Mouse (Mus musculus): ENCODE data around the gene Taf15. TPM values are rescaled to one million over a fixed set of nuclear protein-coding genes. Genes with fewer than 3 reads are reported as not detected.

Taf15 gene
- polyA plus RNA-seq, 1 experiment from 2014 or later = 8.3 TPM

DNA sequence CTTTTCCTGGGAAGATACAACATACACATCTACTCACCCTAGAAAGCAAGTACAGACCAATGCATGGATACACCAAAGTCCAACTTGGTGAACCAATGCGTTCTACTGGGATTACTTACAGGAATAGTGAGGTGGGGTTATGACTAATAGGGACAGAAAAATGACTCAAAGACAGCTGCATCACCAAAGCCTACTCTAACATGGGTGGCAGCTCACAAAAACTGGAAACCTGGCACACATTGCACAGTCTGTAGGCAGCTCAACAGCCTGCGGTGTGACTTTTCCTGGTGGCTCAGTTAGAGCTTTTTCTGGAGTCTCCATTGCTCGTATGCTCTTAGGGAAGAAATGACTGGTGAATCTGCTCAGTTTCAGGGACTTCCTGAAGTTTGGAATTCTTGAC is 4.1 kb upstream of the Taf15 start:
- Histone ChIP-seq H3K27ac (ENCODE audit: low read length) (no peak overlapping the region), H3K9me3 (replicated peaks; ENCODE audit: control insufficient read depth, low read length) (peaks cover 4% of the 10 kb centered on the region), H3K9ac (ENCODE audit: low read length) (no peak overlapping the region), H3K4me1 (ENCODE audit: control insufficient read depth, insufficient read depth, low read length) (peaks cover 38% of the 10 kb centered on the region), H3K4me2 (ENCODE audit: low read depth, low read length) (no peak overlapping the region), H3K36me3 (ENCODE audit: control insufficient read depth, insufficient read depth) (no peaks in the 10 kb centered on the region), H3K4me3 (ENCODE audit: low read length) (no peak overlapping the region), H3K27me3 (ENCODE audit: control insufficient read depth, insufficient read depth, low read length) (peaks cover 9% of the 10 kb centered on the region)
- no peak for ATAC-seq (replicated peaks; ENCODE audit: extremely low read depth, insufficient read depth, low FRiP score)
- 90% methylated on average over 3 of the region's 3 CpGs for WGBS

DNA sequence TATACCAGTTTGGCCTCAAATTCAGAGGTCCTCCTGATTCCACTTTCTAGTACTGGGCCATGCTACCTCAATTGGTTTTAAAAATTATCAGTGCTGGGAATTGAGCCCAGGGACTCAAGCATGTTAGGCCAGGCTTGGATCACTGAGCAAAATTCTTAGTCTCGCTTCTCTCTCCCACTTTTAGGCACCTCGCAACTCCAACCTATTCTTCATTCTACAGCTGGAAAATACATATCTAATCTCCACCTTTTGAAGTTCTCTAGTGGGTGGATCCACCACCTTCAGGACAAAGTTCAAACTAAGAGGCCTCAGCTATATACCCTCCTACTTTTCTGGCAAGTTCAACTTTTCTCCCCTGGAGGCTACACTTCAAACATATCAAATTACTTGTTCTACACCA is 1.1 kb upstream of the Taf15 start:
- H3K36me3 ChIP-seq (ENCODE audit: control insufficient read depth, insufficient read depth) = no peaks in the 10 kb centered on the region
- H3K4me1 ChIP-seq (ENCODE audit: control insufficient read depth, insufficient read depth, low read length) = peaks cover 31% of the 10 kb centered on the region
- H3K27ac ChIP-seq (ENCODE audit: low read length) = no peak overlapping the region
- H3K9ac ChIP-seq (ENCODE audit: low read length) = no peak overlapping the region; the same call in 1 of the 2 replicates
- H3K4me2 ChIP-seq (ENCODE audit: low read depth, low read length) = peak overlapping the region; percentile 67; the same call in 1 of the 2 replicates
- no peak overlapping the region for H3K4me3 ChIP-seq (ENCODE audit: low read length)
- no peak for ATAC-seq (replicated peaks; ENCODE audit: extremely low read depth, insufficient read depth, low FRiP score)
- 76% methylated on average over 2 of the region's 2 CpGs for WGBS
- no peaks in the 10 kb centered on the region for H3K27me3 ChIP-seq (ENCODE audit: control insufficient read depth, insufficient read depth, low read length)
- peaks cover 4% of the 10 kb centered on the region for H3K9me3 ChIP-seq (replicated peaks; ENCODE audit: control insufficient read depth, low read length)

DNA sequence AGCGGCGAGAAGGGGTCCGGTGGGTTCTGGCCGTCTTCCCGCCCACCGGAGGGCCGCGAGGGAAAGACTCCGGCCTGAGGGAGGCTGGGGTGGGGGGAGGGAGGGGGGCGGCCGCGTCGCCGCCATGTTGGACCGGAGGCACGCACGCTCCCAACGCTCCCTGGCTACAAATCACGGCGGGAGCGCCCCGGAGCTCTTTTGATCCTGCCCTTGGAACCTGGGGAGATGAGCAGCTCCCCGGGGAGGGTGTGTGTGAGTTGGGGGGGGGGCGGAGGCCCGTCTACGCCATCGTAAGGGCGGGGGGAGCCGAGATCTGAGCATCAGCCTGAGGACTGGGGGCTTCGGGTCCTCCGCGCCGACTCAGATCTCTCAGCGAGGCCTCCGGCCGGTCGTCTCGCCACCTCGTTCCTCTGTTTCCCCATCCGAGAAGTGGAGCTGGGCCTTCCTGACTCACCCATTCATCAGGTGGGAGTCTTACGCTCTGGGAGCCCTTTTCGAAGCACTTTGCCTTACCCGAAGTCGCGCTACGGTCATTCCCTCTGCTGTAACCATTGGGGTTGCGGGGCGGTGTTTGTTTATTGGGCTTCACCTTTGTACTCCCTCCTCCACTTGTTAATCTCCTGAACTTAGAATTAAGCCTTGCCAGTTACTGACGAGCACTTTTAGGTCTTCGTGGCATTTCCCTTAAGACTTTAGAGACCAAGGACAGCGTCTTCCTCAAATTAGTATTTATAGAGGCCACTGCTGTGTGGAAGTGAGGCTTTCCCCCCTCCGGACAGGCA is 540 bp downstream of the Taf15 start:
- WGBS = under 1% methylated on average over 45 of the region's 52 CpGs
- no peaks in the 10 kb centered on the region for H3K36me3 ChIP-seq (ENCODE audit: control insufficient read depth, insufficient read depth)
- ATAC-seq (replicated peaks; ENCODE audit: extremely low read depth, insufficient read depth, low FRiP score) = peak; percentile 78

DNA sequence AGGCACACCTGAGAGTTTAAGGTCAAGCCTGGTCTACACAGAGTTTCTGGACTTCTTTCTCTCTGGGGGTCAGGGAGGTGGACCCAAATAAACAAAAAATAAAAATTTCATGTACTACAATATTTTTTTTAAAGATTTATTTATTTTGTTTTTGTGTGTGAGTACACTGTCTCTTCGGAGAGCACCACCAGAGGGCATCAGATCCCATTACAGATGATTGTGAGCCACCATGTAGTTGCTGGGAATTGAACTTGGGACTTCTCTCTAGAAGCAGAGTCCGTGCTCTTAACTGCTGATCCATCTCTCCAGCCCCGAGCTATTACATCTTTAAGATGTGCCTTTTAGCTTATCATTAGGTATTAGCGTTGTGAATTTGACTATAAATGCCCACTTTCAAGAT is 18.6 kb downstream of the Taf15 start:
- no peak overlapping the region for H3K4me3 ChIP-seq (ENCODE audit: low read length)
- H3K4me2 ChIP-seq (ENCODE audit: low read depth, low read length) = no peak overlapping the region
- ATAC-seq (replicated peaks; ENCODE audit: extremely low read depth, insufficient read depth, low FRiP score) = no peak
- 84% methylated on average over 4 of the region's 4 CpGs for WGBS
- H3K4me1 ChIP-seq (ENCODE audit: control insufficient read depth, insufficient read depth, low read length) = no peaks in the 10 kb centered on the region
- H3K27me3 ChIP-seq (ENCODE audit: control insufficient read depth, insufficient read depth, low read length) = no peaks in the 10 kb centered on the region
- no peak overlapping the region for H3K27ac ChIP-seq (ENCODE audit: low read length)
- no peaks in the 10 kb centered on the region for H3K9me3 ChIP-seq (replicated peaks; ENCODE audit: control insufficient read depth, low read length)
- H3K9ac ChIP-seq (ENCODE audit: low read length) = no peak overlapping the region
- peaks cover 14% of the 10 kb centered on the region for H3K36me3 ChIP-seq (ENCODE audit: control insufficient read depth, insufficient read depth)

More for the DNA sequence above, 540 bp downstream of the Taf15 start:
- H3K9me3 ChIP-seq (replicated peaks; ENCODE audit: control insufficient read depth, low read length) = peaks cover 4% of the 10 kb centered on the region
- no peaks in the 10 kb centered on the region for H3K27me3 ChIP-seq (ENCODE audit: control insufficient read depth, insufficient read depth, low read length)
- H3K4me2 ChIP-seq (ENCODE audit: low read depth, low read length) = peak overlapping the region; percentile 79
- peak overlapping the region; percentile 93 for H3K9ac ChIP-seq (ENCODE audit: low read length)
- H3K4me3 ChIP-seq (ENCODE audit: low read length) = peak overlapping the region; percentile 81
- peaks cover 27% of the 10 kb centered on the region for H3K4me1 ChIP-seq (ENCODE audit: control insufficient read depth, insufficient read depth, low read length)
- peak overlapping the region; percentile 92 for H3K27ac ChIP-seq (ENCODE audit: low read length)

DNA sequence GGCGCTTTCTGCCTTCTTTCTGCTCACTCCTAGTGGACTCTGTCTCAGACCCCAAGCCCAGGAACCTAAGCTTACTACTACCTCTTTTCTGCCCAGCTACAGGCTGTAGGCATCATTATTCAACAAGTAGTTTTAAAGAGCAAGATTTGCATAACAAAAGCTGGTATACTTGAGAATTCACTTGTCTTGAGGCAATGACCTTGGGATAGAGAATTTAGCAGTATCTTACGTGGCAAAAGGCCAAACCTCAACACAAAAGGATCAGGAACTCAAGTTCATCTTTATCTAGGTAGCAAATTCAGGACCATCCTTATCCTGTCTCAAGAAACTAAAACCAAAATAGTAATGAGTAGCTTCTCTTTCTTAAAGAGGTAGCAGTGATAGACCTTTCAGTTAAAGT is 22.7 kb downstream of the Taf15 start:
- 89% methylated on average over 2 of the region's 2 CpGs for WGBS
- no peaks in the 10 kb centered on the region for H3K9me3 ChIP-seq (replicated peaks; ENCODE audit: control insufficient read depth, low read length)
- H3K4me2 ChIP-seq (ENCODE audit: low read depth, low read length) = no peak overlapping the region
- peaks cover 6% of the 10 kb centered on the region; the same call in 1 of the 2 replicates for H3K36me3 ChIP-seq (ENCODE audit: control insufficient read depth, insufficient read depth)
- H3K4me3 ChIP-seq (ENCODE audit: low read length) = no peak overlapping the region
- no peaks in the 10 kb centered on the region for H3K27me3 ChIP-seq (ENCODE audit: control insufficient read depth, insufficient read depth, low read length)
- H3K9ac ChIP-seq (ENCODE audit: low read length) = no peak overlapping the region
- no peak overlapping the region for H3K27ac ChIP-seq (ENCODE audit: low read length)
- ATAC-seq (replicated peaks; ENCODE audit: extremely low read depth, insufficient read depth, low FRiP score) = no peak
- no peaks in the 10 kb centered on the region for H3K4me1 ChIP-seq (ENCODE audit: control insufficient read depth, insufficient read depth, low read length)

DNA sequence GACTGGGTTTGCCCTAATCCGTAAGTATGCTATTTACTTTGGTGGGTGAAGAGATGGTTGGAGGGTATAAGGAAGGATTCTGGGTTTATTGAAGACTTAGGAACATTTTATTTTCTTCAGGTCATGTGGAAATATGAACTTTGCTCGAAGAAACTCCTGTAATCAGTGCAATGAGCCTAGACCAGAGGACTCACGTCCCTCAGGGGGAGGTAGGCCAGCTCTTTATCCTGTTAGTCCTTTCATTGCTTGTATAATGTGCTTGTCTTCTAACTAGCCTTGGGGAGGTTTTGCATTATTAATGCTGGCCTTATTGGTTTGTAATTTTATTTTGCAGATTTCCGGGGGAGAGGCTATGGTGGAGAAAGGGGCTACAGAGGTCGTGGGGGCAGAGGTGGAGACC is 31.4 kb downstream of the Taf15 start:
- Histone ChIP-seq H3K4me3 (ENCODE audit: low read length) (no peak overlapping the region), H3K4me2 (ENCODE audit: low read depth, low read length) (no peak overlapping the region), H3K27ac (ENCODE audit: low read length) (no peak overlapping the region), H3K27me3 (ENCODE audit: control insufficient read depth, insufficient read depth, low read length) (no peaks in the 10 kb centered on the region), H3K4me1 (ENCODE audit: control insufficient read depth, insufficient read depth, low read length) (peaks cover 6% of the 10 kb centered on the region; the same call in 1 of the 2 replicates), H3K9me3 (replicated peaks; ENCODE audit: control insufficient read depth, low read length) (no peaks in the 10 kb centered on the region), H3K9ac (ENCODE audit: low read length) (no peak overlapping the region), H3K36me3 (ENCODE audit: control insufficient read depth, insufficient read depth) (peaks cover 34% of the 10 kb centered on the region)
- 90% methylated on average over 5 of the region's 5 CpGs for WGBS
- no peak for ATAC-seq (replicated peaks; ENCODE audit: extremely low read depth, insufficient read depth, low FRiP score)

DNA sequence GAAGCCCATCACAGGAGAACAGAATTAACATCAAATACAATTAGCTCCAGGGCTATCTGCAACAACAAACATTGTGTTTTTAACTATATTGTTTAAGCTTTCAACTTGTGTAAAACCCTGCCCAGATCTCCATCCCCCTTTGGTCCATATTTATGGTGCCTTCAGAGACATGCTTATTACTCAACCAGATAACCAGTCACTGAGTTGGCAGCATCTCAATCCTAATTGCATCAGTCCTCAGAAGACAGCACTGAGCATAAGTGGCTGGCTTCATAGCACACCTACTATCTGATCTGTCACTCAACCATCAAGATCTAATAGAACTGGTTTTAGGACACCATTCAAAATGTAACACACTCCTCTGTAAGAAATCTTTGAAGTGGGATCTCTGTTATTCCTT is 36.6 kb downstream of the Taf15 start:
- Histone ChIP-seq H3K4me3 (ENCODE audit: low read length) (no peak overlapping the region), H3K9me3 (replicated peaks; ENCODE audit: control insufficient read depth, low read length) (no peaks in the 10 kb centered on the region), H3K9ac (ENCODE audit: low read length) (no peak overlapping the region), H3K4me1 (ENCODE audit: control insufficient read depth, insufficient read depth, low read length) (peaks cover 6% of the 10 kb centered on the region; the same call in 1 of the 2 replicates), H3K36me3 (ENCODE audit: control insufficient read depth, insufficient read depth) (peaks cover 9% of the 10 kb centered on the region), H3K4me2 (ENCODE audit: low read depth, low read length) (no peak overlapping the region), H3K27ac (ENCODE audit: low read length) (no peak overlapping the region), H3K27me3 (ENCODE audit: control insufficient read depth, insufficient read depth, low read length) (no peaks in the 10 kb centered on the region)
- ATAC-seq (replicated peaks; ENCODE audit: extremely low read depth, insufficient read depth, low FRiP score) = no peak

DNA sequence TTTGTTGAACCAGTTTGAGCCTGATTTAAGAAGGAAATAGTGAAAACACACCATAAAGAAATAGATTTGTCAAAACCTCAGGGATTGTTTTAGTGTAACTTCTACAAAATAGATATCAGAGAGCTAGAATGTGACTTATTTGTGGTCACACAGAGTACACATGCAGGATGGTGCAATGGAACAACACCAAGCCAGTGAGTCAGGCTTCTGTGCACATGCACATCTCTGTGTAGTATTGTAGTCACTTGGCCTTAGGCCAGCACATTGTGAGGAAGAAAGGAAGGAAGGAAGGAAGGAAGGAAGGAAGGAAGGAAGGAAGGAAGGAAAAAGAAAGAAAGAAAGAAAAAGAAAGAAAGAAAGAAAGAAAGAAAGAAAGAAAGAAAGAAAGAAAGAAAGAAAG is 44.3 kb downstream of the Taf15 start:
- Histone ChIP-seq H3K9ac (ENCODE audit: low read length) (no peak overlapping the region), H3K4me3 (ENCODE audit: low read length) (no peak overlapping the region), H3K4me1 (ENCODE audit: control insufficient read depth, insufficient read depth, low read length) (no peaks in the 10 kb centered on the region), H3K4me2 (ENCODE audit: low read depth, low read length) (no peak overlapping the region), H3K36me3 (ENCODE audit: control insufficient read depth, insufficient read depth) (no peaks in the 10 kb centered on the region), H3K9me3 (replicated peaks; ENCODE audit: control insufficient read depth, low read length) (no peaks in the 10 kb centered on the region), H3K27me3 (ENCODE audit: control insufficient read depth, insufficient read depth, low read length) (no peaks in the 10 kb centered on the region; the same call in 1 of the 2 replicates), H3K27ac (ENCODE audit: low read length) (no peak overlapping the region)
- ATAC-seq (replicated peaks; ENCODE audit: extremely low read depth, insufficient read depth, low FRiP score) = no peak

DNA sequence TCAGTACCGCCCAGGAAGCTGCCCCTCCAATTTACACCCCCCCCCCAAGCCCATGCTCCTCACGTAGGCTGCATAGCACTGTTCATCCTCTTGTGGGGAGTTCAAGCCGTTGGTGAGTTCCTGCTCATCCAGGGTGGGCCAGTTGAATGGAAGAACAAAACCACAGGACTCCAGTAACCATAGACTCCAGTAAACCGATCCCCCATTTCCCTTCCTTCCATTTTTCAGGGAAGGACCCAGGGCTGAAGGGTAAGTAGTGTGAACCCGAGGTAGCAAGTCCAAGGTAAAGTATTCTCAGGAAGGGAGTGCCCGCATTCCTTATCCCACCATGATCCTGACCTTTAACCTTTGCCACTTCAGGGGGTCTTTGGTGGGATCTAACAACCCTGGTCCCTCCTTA is 45.5 kb downstream of the Taf15 start:
- 78% methylated on average over 6 of the region's 6 CpGs for WGBS
- no peaks in the 10 kb centered on the region for H3K9me3 ChIP-seq (replicated peaks; ENCODE audit: control insufficient read depth, low read length)

More for the DNA sequence above, 45.5 kb downstream of the Taf15 start:
- H3K27me3 ChIP-seq (ENCODE audit: control insufficient read depth, insufficient read depth, low read length) = no peaks in the 10 kb centered on the region; the same call in 1 of the 2 replicates
- no peak for ATAC-seq (replicated peaks; ENCODE audit: extremely low read depth, insufficient read depth, low FRiP score)
- H3K27ac ChIP-seq (ENCODE audit: low read length) = no peak overlapping the region
- H3K4me3 ChIP-seq (ENCODE audit: low read length) = no peak overlapping the region
- H3K4me1 ChIP-seq (ENCODE audit: control insufficient read depth, insufficient read depth, low read length) = no peaks in the 10 kb centered on the region
- H3K36me3 ChIP-seq (ENCODE audit: control insufficient read depth, insufficient read depth) = no peaks in the 10 kb centered on the region
- H3K4me2 ChIP-seq (ENCODE audit: low read depth, low read length) = no peak overlapping the region
- H3K9ac ChIP-seq (ENCODE audit: low read length) = no peak overlapping the region

Measured in heart, embryonic 16.5 days (tissue).